Mouse (Mus musculus) heart, adult 8-10 months (tissue): ENCODE measurements around the gene Btbd19. TPM values are rescaled to one million over a fixed set of nuclear protein-coding genes. Genes with fewer than 3 reads are reported as not detected.

Source experiments
- DNase-seq: peaks from one replicate; pipeline ENCODE4 v3.0.0; 2022; ENCODE audit warnings: low spot score
- total RNA-seq, 4 experiments: library from RNA; stranded (reverse); gene quantifications; 2 replicates each; pipeline ENCODE4 v1.2.4; 2022

Gene Btbd19
- total RNA-seq, 4 experiments from 2014 or later, result 1.8 to 3.5 (median 2.4) TPM

GRCm38 (mm10) chr4:117134601-117134995 is 9.1 kb upstream of the Btbd19 start:
- no peak for DNase-seq

- DNase-seq, result peak; percentile 99
Observed at GRCm38 (mm10) chr4:117133817-117134600, 8.5 kb upstream of the Btbd19 start, which contains the start of gene Plk3. Gene Plk3, minus strand, starts transcription at chr4:117133963.

GRCm38 (mm10) chr4:117133366-117133796 is 7.9 kb upstream of the Btbd19 start:
- no peak for DNase-seq

- DNase-seq, result no peak
Observed at GRCm38 (mm10) chr4:117132794-117133143, 7.2 kb upstream of the Btbd19 start.

- no peak for DNase-seq
Observed at GRCm38 (mm10) chr4:117131890-117132793, 6.6 kb upstream of the Btbd19 start.

GRCm38 (mm10) chr4:117131198-117131597 is 5.7 kb upstream of the Btbd19 start:
- no peak for DNase-seq

GRCm38 (mm10) chr4:117130790-117131189 is 5.3 kb upstream of the Btbd19 start:
- no peak for DNase-seq

GRCm38 (mm10) chr4:117127991-117128686 is 2.6 kb upstream of the Btbd19 start:
- no peak for DNase-seq

- DNase-seq, result no peak
Observed at GRCm38 (mm10) chr4:117126675-117127290, 1.3 kb upstream of the Btbd19 start, which contains the start of gene Tctex1d4. Gene Tctex1d4, plus strand, starts transcription at chr4:117126794.

- DNase-seq, result peak; percentile 93
Observed at GRCm38 (mm10) chr4:117125910-117126674, 567 bp upstream of the Btbd19 start.

- DNase-seq, result peak; percentile 61
Observed at GRCm38 (mm10) chr4:117124518-117125347, 792 bp downstream of the Btbd19 start.

GRCm38 (mm10) chr4:117124218-117124517 is 1.4 kb downstream of the Btbd19 start:
- no peak for DNase-seq

- no peak for DNase-seq
Observed at GRCm38 (mm10) chr4:117123546-117124217, 1.8 kb downstream of the Btbd19 start.

- DNase-seq, result no peak
Observed at GRCm38 (mm10) chr4:117122209-117122608, 3.3 kb downstream of the Btbd19 start.

GRCm38 (mm10) chr4:117120445-117121414 is 4.8 kb downstream of the Btbd19 start:
- peak; percentile 97 for DNase-seq

GRCm38 (mm10) chr4:117120052-117120444 is 5.5 kb downstream of the Btbd19 start:
- no peak for DNase-seq

- DNase-seq, result no peak
Observed at GRCm38 (mm10) chr4:117119636-117120035, 5.9 kb downstream of the Btbd19 start.

GRCm38 (mm10) chr4:117117931-117118330 is 7.6 kb downstream of the Btbd19 start:
- no peak for DNase-seq
